Mouse (Mus musculus): ENCODE data around the gene Pigb.

DNA sequence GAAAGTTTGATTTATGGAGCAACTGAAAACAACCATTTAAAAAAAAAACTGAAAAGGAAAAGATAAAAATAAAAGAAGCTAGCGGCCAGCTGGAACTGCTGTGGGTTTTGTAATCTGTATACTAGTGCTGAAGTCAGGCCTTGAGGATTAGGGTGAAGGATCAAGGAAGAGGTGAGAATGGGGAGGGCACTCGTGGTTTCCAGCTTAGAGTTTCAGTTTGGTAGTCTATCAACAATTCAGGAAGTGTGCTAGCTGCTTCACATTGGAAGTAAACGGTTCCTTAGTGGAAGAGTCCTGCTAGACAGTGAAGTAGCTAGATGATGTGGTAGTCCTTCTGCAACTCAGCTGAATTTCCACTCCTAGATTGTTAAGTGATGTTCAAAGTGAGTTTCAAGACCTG, 31.8 kb downstream of the Pigb start:
- TF ChIP-seq POLR2A (IDR thresholded peaks at IDR 0.05; ENCODE audit: low read depth, low read length) (no peak), CTCF (IDR thresholded peaks at IDR 0.05; ENCODE audit: borderline replicate concordance, insufficient read depth, low read length) (no peak)

Measured in embryonic fibroblast, embryonic 13.5 days (primary cell).